Mouse (Mus musculus) bone marrow, adult 2 months (tissue): ENCODE measurements around the gene Prdm16.

Experiments used
- CTCF ChIP-seq: fragments of 200-500 bp; IDR thresholded peaks from 2 replicates; pipeline ENCODE4 v1.5.1; 2011; ENCODE audit warnings: low read length, control low read depth; ENCODE audit not compliant: control insufficient read depth, insufficient read depth
- POLR2A ChIP-seq: fragments of 200-500 bp; IDR thresholded peaks from 2 replicates; pipeline ENCODE4 v1.6.1; 2011; ENCODE audit warnings: low read depth, mild to moderate bottlenecking, control low read depth, low read length, borderline replicate concordance; ENCODE audit not compliant: control insufficient read depth

DNA sequence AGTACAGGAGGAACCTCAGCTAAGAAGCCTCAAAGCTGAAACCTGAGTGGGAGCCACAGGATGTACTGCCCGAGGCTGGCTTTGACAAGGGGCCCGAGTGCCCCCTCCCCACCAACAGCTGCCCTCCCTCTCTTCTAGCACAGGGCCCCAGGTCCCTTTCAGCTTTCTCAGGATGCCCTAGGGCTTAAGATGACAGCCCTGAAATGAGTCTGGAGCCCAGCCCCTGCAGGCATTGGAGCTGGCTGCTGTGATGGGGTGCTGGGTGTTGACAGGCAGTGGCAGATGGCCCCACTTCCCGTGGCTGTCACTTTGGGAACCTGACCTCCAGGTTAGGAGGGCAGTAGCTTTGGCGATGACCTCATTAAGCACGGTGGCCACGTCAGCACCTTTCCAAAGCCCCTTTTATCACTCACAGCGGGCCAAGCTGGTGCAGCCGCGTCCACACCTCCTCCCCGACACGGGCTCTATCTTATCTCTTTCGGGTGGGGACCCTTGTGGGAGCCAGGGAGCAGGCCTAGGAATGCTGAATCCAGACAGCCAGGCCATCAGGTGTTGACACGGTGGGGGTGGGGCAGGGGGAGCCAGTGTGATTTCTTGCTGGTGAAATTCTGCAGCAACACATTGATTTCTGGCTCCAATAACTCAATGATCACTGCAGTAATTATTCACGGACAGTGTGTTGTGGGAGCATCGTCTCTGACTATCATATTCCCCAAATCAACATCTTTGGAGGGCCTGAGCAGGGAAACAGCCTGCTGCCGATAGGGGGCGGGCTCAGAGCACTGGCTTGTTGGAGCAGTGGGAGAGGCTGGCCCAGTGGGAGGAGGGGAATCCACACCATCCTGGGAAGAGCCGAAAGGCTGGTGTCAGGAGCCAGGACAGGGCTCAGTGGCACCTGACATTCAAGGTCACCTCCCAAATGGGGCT, 243.2 kb downstream of the Prdm16 start:
- no peak for TF ChIP-seq CTCF
- no peak for TF ChIP-seq POLR2A
